Mouse (Mus musculus) G1E (cell line): Measurements from ENCODE around the gene Phox2a.

Source experiments
- CTCF ChIP-seq: IDR thresholded peaks from 2 replicates; pipeline ENCODE4 v1.5.1; 2012; ENCODE audit warnings: low read depth, low read length, inconsistent platforms, mixed read lengths
- GATA1 ChIP-seq: IDR thresholded peaks from 2 replicates; pipeline ENCODE4 v1.6.1; 2012; ENCODE audit warnings: borderline replicate concordance, low read length, inconsistent platforms, mixed read lengths
- POLR2AphosphoS5 ChIP-seq: IDR thresholded peaks from 2 replicates; pipeline ENCODE4 v1.6.1; 2012; ENCODE audit warnings: low read depth, low read length, inconsistent platforms; ENCODE audit not compliant: insufficient replicate concordance

- no peak for TF ChIP-seq POLR2AphosphoS5
- TF ChIP-seq CTCF, result no peak
- no peak for TF ChIP-seq GATA1
Measured at GRCm38 (mm10) chr7:101823758-101824630, 5.9 kb downstream of the Phox2a start.
